ENCODE assay signal across 16 mouse cellular contexts in the genomic region with DNA sequence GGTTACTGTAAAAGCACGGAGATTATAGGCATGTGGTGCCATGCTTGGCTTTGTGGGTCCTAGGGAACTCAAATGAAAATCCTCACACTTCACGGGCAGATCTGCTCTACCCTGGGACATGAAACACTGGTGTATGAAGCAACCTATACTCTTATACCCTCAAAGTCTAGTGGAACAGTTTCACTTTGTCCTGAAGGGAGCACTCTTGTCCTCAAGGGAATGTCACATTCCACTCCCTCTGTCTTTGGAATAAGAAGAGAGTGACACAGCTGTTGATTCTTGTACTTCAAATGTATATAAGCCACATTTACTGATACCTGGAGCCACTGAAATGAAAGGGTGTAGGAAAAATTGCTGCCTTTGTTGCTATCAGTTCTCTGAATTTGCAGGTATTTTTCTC.
"Had no signal": no experiment of that assay in that cellular context is flagged by ENCODE, and none has a peak within 500 bp of the region (broad histone marks: within the 10 kb centered on the region; RNA-seq: fewer than 3 reads in every experiment).

A gene (plus strand): TSS at position 301 of the 400 bp plus-strand sequence.

- DNase-seq: cerebellum, adult 8-10 months; cerebellum, adult 9-10 months; cerebellum, adult 9-11 months; cerebellum, postnatal 10 days; cerebellum, postnatal 14 days; cerebellum, postnatal 25 days; cerebellum, postnatal 36 days; embryo, embryonic 11 days; forebrain, postnatal 0 days; gastrocnemius, adult 2 months; gastrocnemius, postnatal 10 days; gastrocnemius, postnatal 14 days; gastrocnemius, postnatal 25 days; gastrocnemius, postnatal 36 days; heart, adult 18-20 months; heart, adult 2 months had no signal
